Mouse (Mus musculus) frontal cortex, postnatal 36 days (tissue): Measurements from ENCODE around the gene Tgif2lx2.
"Not testable (repeated sequence)": the region's sequence is repeated elsewhere in the genome, so short reads cannot be mapped to it uniquely, and the experiment has no call there.

Experiments used
- DNase-seq, 2 experiments: peaks; one replicate each; pipeline ENCODE4 v3.0.0; 2022; ENCODE audit warnings: low spot score in 2 of 2

The Tgif2lx2 gene

GRCm38 (mm10) chrX:118426927-118427326 is at the start of gene Tgif2lx2:
TSS of gene Tgif2lx2 (plus strand) at chrX:118427227.
- DNase-seq, result not testable (repeated sequence)
